Mouse (Mus musculus): ENCODE data around the gene Pkd2l1.
A peak's percentile ranks its signal among the peaks of the same experiment; 100 is the strongest.

Gene Pkd2l1

GRCm38 (mm10) chr19:44106831-44107660, 85.2 kb downstream of the Pkd2l1 start, which contains the start of gene Chuk:
TSS of gene Chuk (minus strand) at chr19:44107480.
- peak; percentile 94 for DNase-seq (ENCODE audit: low read depth)

GRCm38 (mm10) chr19:44104393-44104792, 87.8 kb downstream of the Pkd2l1 start:
- DNase-seq (ENCODE audit: low read depth): peak; percentile 24

- no peak for DNase-seq (ENCODE audit: low read depth)
Measured at GRCm38 (mm10) chr19:44103001-44103400, 89.2 kb downstream of the Pkd2l1 start.

GRCm38 (mm10) chr19:44100840-44101239, 91.4 kb downstream of the Pkd2l1 start:
- no peak for DNase-seq (ENCODE audit: low read depth)
